Mouse (Mus musculus) olfactory bulb, adult 2 months (tissue): ENCODE data around the gene Slc27a1. TPM values are rescaled to one million over a fixed set of nuclear protein-coding genes. Genes with fewer than 3 reads are reported as not detected.

Experiments
- H3K27ac ChIP-seq: fragments of 200-500 bp; 2 replicates; pipeline ENCODE4 v1.5.1; 2012; ENCODE audit warnings: low read depth, low read length; ENCODE audit not compliant: insufficient read depth
- H3K4me1 ChIP-seq: fragments of 200-500 bp; 2 replicates; pipeline ENCODE4 v1.6.1; 2012; ENCODE audit warnings: low read length; ENCODE audit not compliant: control insufficient read depth, insufficient read depth
- H3K4me3 ChIP-seq: fragments of 200-500 bp; 2 replicates; pipeline ENCODE4 v1.5.1; 2012; ENCODE audit warnings: mild to moderate bottlenecking, low read depth, low read length, moderate library complexity; ENCODE audit not compliant: insufficient read depth
- CTCF ChIP-seq: fragments of 200-500 bp; IDR thresholded peaks from 2 replicates; pipeline ENCODE4 v1.5.1; 2012; ENCODE audit warnings: low read depth, mild to moderate bottlenecking, low read length, moderate library complexity; ENCODE audit not compliant: insufficient read depth
- POLR2A ChIP-seq: fragments of 200-500 bp; IDR thresholded peaks from 2 replicates; pipeline ENCODE4 v1.6.1; 2012; ENCODE audit warnings: mild to moderate bottlenecking, low read depth, low read length, moderate library complexity; ENCODE audit not compliant: insufficient read depth
- WGBS: fragments of 180-500 bp; shearing (Covaris S2); methylation state at CpG from one replicate; pipeline ENCODE4 v1.1.7; 2018; 5-methylcytosine and 5-hydroxymethylcytosine counted together
- polyA plus RNA-seq: library from polyadenylated mRNA; stranded (reverse); fragments of >200 nt; gene quantifications from 2 replicates; pipeline ENCODE4 v1.2.4, GENCODE M21; 2012; ENCODE audit warnings: low replicate concordance; ENCODE audit not compliant: missing spikeins, insufficient read depth, insufficient read length

Gene Slc27a1
- polyA plus RNA-seq, 1 experiment, result not detected

- Histone ChIP-seq H3K27ac (no peak overlapping the region), H3K4me3 (no peak overlapping the region), H3K4me1 (peaks cover 10% of the 10 kb centered on the region)
- TF ChIP-seq CTCF, result no peak
- no peak for TF ChIP-seq POLR2A
- 46% methylated on average over 3 of the region's 3 CpGs for WGBS
Measured at GRCm38 (mm10) chr8:71534263-71534810, 34.3 kb upstream of the Slc27a1 start.

- WGBS, result 79% methylated on average over 5 of the region's 5 CpGs
- no peak overlapping the region for H3K4me3 ChIP-seq
- peaks cover 10% of the 10 kb centered on the region for H3K4me1 ChIP-seq
- no peak for TF ChIP-seq POLR2A
- no peak for TF ChIP-seq CTCF
- no peak overlapping the region for H3K27ac ChIP-seq
Measured at GRCm38 (mm10) chr8:71535663-71536062, 33.0 kb upstream of the Slc27a1 start.

GRCm38 (mm10) chr8:71537028-71537867, 31.4 kb upstream of the Slc27a1 start, which contains the start of gene Bst2:
Gene Bst2 (minus strand): TSS chr8:71537456.
- Histone ChIP-seq H3K4me3 (peak within 1 kb of the TSS; percentile 46), H3K27ac (no peak within 1 kb of the TSS), H3K4me1 (peaks cover 10% of the 10 kb centered on the region)
- TF ChIP-seq POLR2A, result no peak
- WGBS, result 7% methylated on average over 37 of the region's 37 CpGs

- WGBS, result under 1% methylated on average over 54 of the region's 55 CpGs
- Histone ChIP-seq H3K4me1 (peaks cover 10% of the 10 kb centered on the region), H3K4me3 (peak within 1 kb of the TSS; percentile 85), H3K27ac (0 out of 2 replicates have a peak within 1 kb of the TSS, but pooled peaks have one; percentile 23)
- TF ChIP-seq POLR2A, result 0 out of 2 replicates have a peak, but pooled peaks have one; percentile 23
- no peak for TF ChIP-seq CTCF
Measured at GRCm38 (mm10) chr8:71542632-71543343, 25.9 kb upstream of the Slc27a1 start, which contains the start of gene Mvb12a. Gene Mvb12a (plus strand): TSS chr8:71542922.

GRCm38 (mm10) chr8:71543755-71544154, 24.9 kb upstream of the Slc27a1 start:
- Histone ChIP-seq H3K4me3 (peak overlapping the region; percentile 85; the same call in 1 of the 2 replicates), H3K4me1 (peaks cover 10% of the 10 kb centered on the region), H3K27ac (no peak overlapping the region)
- TF ChIP-seq CTCF (no peak), POLR2A (no peak)
- WGBS, result 87% methylated on average over 9 of the region's 9 CpGs

GRCm38 (mm10) chr8:71545053-71545452, 23.6 kb upstream of the Slc27a1 start:
- TF ChIP-seq POLR2A (no peak), CTCF (no peak)
- no peak overlapping the region for H3K27ac ChIP-seq
- peaks cover 10% of the 10 kb centered on the region for H3K4me1 ChIP-seq
- H3K4me3 ChIP-seq, result no peak overlapping the region
- WGBS, result 89% methylated on average over 11 of the region's 11 CpGs

- no peak overlapping the region for H3K27ac ChIP-seq
- TF ChIP-seq POLR2A (no peak), CTCF (no peak)
- peaks cover 10% of the 10 kb centered on the region for H3K4me1 ChIP-seq
- H3K4me3 ChIP-seq, result no peak overlapping the region
- 82% methylated on average over 7 of the region's 7 CpGs for WGBS
Measured at GRCm38 (mm10) chr8:71547590-71547989, 21.1 kb upstream of the Slc27a1 start.

- Histone ChIP-seq H3K4me3 (no peak overlapping the region), H3K27ac (no peak overlapping the region), H3K4me1 (no peaks in the 10 kb centered on the region)
- 72% methylated on average over 7 of the region's 7 CpGs for WGBS
- TF ChIP-seq CTCF (no peak), POLR2A (no peak)
Measured at GRCm38 (mm10) chr8:71550754-71551153, 17.9 kb upstream of the Slc27a1 start.
